Mouse (Mus musculus) liver, postnatal 0 days (tissue): ENCODE measurements around the gene Stra8.

Experiments used
- CTCF ChIP-seq: sonication (generic); IDR thresholded peaks from 2 replicates; pipeline ENCODE4 v1.5.1; 2016; ENCODE audit warnings: antibody characterized with exemption, low read depth
- EP300 ChIP-seq: IDR thresholded peaks from 2 replicates; pipeline ENCODE4 v1.6.1; 2016; ENCODE audit warnings: antibody characterized with exemption, low read depth, mild to moderate bottlenecking

DNA sequence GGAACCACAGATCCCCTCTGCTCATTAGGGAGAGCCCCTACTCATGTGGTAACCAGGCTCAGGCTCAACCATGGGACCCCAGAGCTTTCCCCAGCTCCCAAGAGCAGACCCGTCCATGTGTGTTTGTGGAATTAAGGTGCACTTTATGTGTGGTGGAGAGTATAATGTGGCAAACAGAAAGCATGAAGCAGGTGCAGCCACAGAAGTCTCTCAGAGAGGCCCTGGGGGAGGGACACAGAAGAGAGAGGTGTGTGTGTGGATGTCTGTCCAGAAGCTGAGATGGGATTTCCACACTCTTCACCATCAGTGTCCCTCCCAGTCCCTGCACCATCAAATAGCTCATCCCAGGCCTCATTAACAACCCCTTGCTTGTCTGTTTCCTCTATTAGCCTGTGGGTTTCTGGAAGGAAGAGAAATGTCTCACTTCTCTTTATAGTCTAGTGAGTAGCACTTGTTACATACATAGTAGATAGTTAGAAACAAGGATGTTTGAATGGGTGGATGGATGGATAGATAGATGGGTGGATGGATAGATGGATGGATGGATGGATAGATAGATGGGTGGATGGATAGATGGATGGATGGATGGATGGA, 26.6 kb downstream of the Stra8 start:
- TF ChIP-seq CTCF (no peak), EP300 (no peak)
